ENCODE assay signal across 13 mouse cellular contexts in genomic region chr11:89841853-89842252, GRCm38 (mm10).
"Had no signal": no experiment of that assay in that cellular context is flagged by ENCODE, and none has a peak within 500 bp of the region (broad histone marks: within the 10 kb centered on the region; RNA-seq: fewer than 3 reads in every experiment).

No protein-coding gene starts in this region.

- H3K9me3 ChIP-seq: limb, embryonic 15.5 days; liver, embryonic 12.5 days; lung, embryonic 15.5 days had no signal

- H3K4me1 ChIP-seq: liver, embryonic 12.5 days had no signal

- ATAC-seq: liver, embryonic 12.5 days; midbrain, embryonic 16.5 days had no signal

- H3K9ac ChIP-seq: limb, embryonic 15.5 days; liver, embryonic 12.5 days; lung, embryonic 15.5 days had no signal

- H3K4me3 ChIP-seq: limb, embryonic 15.5 days; liver, embryonic 12.5 days; lung, embryonic 15.5 days had no signal

- DNase-seq: kidney, adult 8-10 months; kidney, postnatal 36 days; layer of hippocampus, adult 9-11 months; layer of hippocampus, postnatal 36 days; lung, postnatal 14 days; right cerebral cortex, postnatal 25 days; thymus, postnatal 4 days had no signal

- H3K27ac ChIP-seq: kidney, postnatal 0 days; limb, embryonic 15.5 days; liver, embryonic 12.5 days; stomach, postnatal 0 days had no signal

- H3K36me3 ChIP-seq: limb, embryonic 15.5 days; liver, embryonic 12.5 days; lung, embryonic 15.5 days had no signal

- H3K27me3 ChIP-seq: limb, embryonic 15.5 days; liver, embryonic 12.5 days; lung, embryonic 15.5 days had no signal

- H3K4me2 ChIP-seq: limb, embryonic 15.5 days; liver, embryonic 12.5 days; lung, embryonic 15.5 days had no signal
